Mouse (Mus musculus) central nervous system, embryonic 11.5 days (tissue): ENCODE data around the gene Gadl1. TPM values are rescaled to one million over a fixed set of nuclear protein-coding genes. Genes with fewer than 3 reads are reported as not detected.

Experiments used
- polyA plus RNA-seq: library from polyadenylated mRNA; depleted of rRNA; stranded (reverse); fragments of >200 nt; gene quantifications from 2 replicates; pipeline ENCODE4 v1.2.3, GENCODE M21; 2012; rRNA removed

Gadl1 gene
- 0.02 and 0.14 TPM in 2 replicates for polyA plus RNA-seq

DNA sequence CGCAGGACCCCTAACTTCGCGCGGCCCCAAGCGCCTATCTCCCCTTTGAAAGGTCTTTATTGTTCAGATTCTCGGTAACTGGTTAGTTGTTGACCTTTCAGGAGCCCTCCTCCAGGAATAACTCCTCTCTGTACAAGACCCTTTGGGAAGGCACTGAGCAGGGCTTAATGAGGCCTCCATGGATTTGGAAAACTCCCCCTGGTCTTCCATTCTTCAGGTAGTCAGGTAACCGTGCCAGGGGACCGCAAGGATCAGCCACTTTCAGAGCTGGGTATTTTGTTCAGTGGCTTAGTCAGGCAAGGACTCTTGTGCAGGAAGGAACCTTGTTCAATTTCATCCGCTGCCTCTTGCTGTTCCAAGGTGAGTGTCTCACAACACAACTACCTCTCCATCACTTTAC, at the start of gene Gadl1:
TSS of gene Gadl1 (plus strand) at position 301 of the 400 bp plus-strand sequence.

